Mouse (Mus musculus) right cerebral cortex, adult 2 months (tissue): ENCODE results near the gene Grb2.
"Not testable (repeated sequence)": the region's sequence is repeated elsewhere in the genome, so short reads cannot be mapped to it uniquely, and the experiment has no call there.

Source experiments
- DNase-seq, 2 experiments: peaks; one replicate each; pipeline ENCODE4 v3.0.0; 2021 to 2022; ENCODE audit warnings: low spot score in 2 of 2

Gene Grb2

DNA sequence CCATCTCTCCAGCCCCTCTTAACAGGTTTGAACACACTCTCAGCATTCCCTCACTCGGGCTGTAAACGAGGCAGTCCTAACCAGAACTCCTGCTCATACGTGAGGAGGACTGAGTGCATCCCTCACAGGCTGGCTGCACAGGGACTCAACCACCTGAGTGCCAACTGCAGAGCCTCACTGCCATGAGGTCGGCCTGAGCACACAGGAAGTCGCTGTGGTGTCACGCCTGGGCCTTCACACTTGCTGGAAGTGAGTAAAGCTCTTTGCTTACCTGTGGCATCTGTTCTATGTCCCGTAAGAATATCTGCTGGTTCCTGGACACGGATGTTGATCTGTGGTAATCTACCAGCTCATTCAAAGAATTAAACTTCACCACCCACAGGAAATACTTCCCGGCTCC is 62.0 kb downstream of the Grb2 start:
- no peak for DNase-seq

DNA sequence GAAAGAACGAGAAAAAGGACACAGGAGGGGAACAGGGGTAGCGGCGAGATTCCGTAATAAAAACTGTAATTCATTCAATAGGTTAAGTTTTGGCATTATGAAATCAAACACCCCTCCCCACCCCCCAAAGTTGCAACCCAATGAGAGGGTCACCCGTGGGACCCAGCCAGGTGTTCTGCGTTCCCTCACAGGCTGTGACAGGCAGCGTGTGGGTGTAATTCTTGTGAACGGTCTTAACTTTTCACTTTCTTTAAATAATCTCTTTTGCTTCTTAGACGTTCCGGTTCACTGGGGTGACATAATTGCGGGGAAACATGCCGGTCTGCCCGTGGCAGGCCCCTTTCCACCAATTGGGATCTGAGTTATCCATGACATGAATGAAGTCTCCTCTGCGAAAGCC is 62.9 kb downstream of the Grb2 start:
- not testable (repeated sequence) for DNase-seq

DNA sequence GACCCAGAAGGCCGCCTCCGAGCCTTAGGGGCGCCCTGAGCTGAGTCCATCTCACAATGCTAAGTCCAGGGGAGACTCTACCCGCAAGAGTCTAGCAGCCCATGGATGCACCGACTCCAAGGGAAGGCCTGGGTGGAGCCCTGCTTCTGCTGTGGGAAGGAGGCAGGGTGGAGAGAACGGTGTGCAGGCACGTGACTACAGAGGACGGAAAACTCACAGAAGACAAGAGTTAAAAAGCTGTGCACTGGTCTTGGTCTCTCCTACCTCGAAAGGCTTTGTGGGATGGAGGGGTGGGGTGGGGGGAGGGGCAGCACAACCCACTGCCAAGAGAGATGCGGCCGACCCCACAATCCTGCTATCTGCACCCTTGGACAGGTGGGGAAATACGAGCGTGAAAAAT is 64.1 kb downstream of the Grb2 start:
- DNase-seq = no peak

DNA sequence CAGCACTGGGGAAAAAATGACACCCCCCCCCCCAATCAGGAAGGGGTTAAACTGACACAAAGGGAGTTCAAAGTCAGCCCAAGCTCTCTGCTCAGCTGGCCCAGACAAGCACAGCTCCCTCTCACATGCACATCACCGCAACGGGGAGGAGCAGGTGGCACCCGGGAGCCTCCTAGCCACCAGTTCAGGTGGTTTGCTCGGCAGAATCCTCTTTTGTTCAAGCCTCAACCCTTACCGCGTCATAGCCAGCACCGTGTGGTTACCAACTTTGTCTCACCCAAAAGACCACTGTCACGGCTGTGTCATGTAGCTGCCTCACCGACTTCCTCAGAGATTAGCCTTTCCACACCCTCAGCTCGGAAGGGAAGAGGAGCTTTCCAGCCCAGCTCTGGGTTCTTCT is 65.1 kb downstream of the Grb2 start:
- no peak for DNase-seq

DNA sequence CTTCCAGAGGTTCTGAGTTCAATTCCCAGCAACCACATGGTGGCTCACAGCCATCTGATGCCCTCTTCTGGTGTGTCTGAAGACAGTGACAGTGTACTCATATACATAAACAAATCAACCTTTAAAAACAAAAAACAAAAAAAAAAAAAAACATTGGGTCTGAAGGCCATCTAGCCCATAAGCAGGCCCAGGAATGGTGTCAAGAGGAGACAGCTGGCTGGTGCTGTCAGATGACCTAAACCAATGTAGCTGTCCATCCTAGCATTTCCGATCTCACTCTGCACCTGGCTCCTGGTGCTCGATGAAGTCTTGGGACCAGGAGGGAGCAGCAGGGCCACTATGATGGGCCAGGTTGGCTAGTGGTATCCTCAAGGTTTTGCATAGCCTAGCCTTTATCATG is 65.7 kb downstream of the Grb2 start:
- DNase-seq = no peak

DNA sequence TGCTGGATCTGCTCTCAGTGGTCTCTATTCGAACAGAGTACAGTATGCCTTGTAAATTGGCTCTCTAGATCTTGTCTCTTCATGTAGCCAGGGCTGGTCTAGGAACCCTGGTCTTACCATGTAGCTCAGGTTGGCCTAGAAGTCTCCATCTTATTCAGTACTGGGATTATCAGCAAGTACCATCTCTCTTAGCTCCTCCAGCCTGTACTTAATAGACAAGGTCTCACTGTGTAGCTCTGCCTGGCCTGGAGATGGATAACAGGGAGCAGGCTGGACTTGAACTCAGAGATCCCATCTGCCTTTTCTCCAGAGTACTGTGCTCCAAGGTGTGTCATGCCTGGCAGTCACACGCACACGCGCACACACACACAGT is 66.7 kb downstream of the Grb2 start:
- DNase-seq = no peak

DNA sequence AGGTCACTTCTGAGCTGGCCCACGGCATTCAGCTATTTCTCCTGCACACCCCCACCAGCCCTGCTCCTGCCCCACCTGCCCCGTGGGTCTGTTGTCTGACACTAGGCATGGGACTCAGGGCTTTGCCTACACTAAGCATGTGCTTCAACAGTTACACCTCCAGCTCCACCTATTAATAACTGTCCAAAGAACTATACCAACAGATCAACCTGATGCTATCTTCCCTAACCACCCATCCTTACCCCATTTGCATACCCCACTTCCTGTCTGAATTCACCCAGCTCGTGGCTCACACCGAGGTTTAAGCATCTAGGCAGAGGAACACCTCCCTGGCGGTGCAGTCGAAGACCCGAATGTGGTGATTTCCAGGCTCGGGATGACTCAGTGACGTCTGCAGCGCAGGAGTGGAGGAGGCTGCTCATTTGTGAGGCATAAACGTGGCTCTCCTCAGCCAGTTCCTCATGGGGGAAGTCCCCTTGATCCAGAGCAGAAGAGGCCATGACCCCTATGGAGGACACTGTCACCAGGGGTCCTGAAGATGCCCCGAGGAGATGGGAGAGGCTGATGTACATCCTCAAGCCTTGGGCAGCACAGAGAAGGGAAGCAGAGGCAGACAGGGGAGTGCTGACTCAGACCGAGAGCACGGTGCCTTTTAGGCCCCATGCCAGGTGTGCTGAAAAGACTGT is 67.3 kb downstream of the Grb2 start:
- DNase-seq = peak; percentile 33 to 55

DNA sequence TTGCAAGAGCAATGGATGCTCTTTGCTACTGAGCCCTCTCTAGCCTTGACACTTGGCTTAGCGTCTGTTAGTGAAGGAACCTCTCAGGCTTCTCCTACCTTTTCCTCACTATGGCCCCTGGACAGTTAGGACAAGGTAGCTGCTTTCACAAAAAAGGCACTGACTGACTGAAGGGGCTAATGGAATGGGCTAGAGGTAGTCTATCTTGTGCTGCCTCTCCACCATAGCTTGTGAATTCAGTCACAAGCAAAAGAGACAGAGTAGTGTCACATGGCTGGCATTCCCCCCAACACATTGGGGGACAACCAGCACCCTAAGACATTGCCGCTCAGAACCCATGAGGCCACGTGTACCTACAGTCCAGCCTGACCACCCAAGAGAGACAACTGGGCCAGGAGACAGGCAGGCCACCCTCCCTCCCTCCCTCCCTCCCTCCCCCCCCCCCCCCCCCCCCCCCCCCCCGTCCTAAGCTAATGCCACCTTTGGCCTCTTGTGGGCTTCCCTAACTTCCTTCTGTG is 68.0 kb downstream of the Grb2 start:
- DNase-seq = no peak

DNA sequence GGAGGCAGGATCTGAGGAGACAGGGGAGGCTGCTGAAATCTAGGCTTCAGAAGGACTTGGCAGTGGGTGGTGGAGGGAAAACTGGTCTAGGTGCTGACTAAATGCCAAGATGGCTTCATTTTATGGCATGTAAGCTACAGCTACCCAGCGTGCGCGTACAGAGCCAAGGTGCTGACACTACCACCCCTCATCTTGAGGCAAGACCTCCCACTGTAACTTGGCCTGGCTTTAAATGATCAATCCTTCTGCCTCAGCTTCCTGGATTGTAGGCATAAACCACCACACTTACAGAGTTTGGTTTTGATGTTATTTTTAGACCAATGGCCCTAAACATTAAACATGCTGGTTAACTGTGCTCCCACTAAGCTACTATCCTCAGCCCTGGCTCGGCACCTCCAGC is 68.9 kb downstream of the Grb2 start:
- no peak for DNase-seq

DNA sequence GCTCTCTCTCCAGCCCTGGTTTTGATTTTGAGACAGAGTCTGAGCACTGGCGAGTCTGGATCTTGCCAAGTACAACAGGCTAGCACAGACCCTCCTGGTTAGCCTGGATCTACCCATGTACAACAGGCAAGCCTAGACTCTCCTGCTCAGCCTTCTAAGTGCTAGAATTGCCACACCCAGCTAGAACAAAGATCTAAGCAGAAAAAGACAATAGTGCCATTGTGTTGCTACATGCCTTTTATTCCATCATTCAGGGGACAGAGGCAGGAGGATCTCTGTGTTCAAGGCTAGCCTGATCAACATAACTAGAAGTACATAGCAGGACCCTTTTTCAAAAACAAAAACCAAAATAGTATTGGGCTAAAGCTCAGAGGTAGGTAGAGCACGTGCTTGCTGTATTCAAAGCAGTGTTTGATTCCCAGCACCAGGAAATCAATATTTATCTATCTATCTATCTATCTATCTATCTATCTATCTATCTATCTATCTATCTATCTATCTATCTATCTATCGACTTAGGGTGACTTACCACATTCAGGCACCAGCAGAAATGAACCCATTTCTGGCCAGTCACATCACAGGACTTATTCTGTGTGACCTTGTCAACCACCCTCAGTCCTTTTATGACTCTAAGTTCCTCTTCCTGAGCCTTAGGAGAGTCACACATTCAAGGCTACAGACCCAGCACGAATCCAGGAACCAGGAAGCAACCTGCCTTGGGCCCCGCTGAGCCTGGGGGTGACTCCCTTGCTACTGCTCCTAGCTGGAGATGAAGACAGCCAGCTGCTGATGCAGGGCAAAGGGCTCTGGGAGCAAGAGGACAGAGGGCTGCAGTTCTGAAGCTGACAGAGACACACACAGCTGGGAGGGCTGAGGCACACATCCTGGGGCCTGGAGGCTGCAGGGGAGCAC is 69.6 kb downstream of the Grb2 start:
- DNase-seq = no peak

DNA sequence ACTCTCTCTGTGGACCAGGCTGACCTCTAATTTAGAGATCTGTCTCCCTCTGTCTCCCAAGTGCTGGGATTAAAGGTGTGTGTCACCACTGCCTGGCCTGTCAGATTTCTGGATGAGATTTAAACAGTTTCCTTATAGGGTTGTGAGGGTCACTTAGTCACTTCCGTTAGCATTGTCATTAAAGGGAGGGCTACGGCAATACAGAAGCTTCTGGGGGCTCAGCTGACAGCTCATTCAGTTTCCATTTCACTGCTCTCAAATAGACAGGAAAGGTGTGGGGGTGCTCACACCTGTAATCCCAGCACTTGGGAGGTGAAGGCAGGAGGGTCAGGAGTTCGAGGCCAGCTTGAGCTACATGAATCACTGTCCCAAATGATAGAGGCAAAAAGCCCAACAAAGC is 71.4 kb downstream of the Grb2 start:
- DNase-seq = no peak

DNA sequence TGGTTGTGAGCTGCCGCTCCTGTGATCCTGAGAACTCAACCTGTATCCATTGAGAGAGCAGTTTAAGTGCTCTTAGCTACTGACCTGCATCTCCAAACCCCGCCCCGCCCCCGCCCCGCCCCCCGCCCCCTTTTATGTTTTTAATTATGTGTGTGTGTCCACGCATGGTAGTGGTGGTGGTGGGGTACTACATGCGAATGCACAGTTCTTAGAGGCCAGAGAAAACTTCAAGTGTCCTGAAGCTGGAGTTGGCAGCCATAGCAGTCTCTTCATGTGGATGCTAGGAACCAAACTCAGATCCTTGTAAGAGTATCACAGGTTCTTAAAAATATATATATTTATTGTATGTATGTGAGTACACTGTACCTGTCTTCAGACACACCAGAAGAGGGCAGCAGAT is 72.9 kb downstream of the Grb2 start:
- DNase-seq = no peak

DNA sequence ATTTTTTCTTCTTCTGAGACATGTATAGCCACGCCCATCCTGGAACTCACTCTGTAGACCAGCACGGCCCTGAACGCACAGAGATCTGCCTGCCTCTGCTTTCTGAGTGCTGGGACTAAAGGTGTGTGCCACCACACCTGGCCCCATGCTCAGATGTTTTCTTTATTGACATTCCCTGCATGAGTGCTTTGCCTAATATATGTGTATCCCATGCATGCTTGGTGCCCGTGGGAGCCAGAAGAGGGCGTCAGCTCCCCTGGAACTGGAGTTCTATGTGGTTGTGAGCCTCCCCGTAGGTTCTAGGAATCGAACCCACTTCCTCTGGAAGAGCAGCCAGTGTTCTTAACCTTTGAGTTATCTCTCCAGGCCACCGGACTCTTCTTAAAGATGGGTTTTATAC is 73.4 kb downstream of the Grb2 start:
- DNase-seq = no peak

DNA sequence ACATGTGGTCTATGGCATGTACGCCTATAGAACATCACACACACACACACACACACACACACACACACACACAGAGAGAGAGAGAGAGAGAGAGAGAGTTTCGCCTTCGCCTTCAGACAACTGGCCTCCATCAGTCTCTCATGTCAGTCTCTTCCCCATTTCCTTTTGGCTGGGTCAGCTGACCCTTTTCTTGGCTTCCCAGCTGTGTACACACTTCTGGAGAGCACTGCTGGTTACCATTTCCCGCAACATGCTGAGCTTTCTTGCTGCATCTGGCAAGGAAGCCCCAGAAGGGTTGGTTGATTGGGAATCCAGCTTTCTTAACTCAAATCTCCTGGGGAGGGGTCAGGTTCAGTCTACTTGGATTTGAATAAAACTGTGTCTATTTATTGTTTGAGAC is 74.3 kb downstream of the Grb2 start:
- DNase-seq = no peak

DNA sequence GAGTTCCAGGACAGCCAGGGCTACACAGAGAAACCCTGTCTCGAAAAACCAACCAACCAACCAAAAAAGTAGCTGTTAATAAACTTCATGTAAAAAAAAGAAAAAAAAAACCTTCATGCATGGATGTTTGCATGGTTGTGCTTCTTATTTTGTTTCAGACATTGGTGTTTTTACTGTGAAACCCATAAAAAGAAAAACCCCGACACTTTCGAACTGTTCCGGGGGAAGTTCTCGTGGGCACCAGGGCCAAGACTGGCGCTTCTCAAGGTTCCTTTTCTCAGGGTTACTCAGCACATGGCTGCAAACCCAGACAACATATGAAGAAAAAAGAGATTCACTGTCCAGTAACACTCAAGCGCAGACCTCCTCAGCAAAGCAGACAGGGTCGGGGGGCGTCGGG is 75.5 kb downstream of the Grb2 start:
- no peak for DNase-seq

DNA sequence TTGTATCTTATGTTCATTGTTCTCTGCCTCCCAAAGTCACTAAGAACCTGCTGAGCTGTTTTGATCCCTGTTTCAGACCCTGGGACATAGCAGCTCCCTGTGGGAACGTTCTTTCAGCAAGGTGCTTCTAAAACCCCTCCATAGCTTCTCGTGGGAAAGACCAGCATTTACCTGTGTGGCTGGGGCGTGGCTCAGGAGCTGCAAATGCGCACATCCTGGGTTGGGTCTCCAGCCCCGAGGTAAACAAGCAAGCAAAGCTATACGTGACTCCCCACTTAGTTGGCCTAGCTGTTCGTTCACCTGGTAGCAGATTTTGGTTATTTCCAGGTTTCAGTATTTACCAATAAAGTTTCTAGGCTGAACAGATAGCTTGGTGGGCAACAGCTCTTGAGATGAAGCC is 76.2 kb downstream of the Grb2 start:
- DNase-seq = no peak

DNA sequence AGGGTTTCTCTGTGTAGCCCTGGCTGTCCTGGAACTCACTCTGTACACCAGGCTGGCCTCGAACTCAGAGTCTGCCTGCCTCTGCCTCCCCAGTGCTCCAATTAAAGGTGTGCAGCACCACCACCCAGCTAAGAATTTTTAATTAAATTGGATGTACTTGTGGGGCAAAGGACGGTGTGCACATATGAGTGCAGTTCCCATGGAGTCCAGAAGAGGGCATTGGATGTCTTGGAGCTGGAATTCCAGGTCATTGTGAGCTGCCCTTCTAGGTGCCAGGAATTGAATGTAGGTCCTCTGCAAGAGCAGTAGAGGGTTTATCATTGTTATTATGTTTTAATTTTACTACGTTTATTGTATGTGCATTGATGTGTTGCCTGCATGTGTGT is 76.9 kb downstream of the Grb2 start:
- DNase-seq = peak; percentile 39 to 43

DNA sequence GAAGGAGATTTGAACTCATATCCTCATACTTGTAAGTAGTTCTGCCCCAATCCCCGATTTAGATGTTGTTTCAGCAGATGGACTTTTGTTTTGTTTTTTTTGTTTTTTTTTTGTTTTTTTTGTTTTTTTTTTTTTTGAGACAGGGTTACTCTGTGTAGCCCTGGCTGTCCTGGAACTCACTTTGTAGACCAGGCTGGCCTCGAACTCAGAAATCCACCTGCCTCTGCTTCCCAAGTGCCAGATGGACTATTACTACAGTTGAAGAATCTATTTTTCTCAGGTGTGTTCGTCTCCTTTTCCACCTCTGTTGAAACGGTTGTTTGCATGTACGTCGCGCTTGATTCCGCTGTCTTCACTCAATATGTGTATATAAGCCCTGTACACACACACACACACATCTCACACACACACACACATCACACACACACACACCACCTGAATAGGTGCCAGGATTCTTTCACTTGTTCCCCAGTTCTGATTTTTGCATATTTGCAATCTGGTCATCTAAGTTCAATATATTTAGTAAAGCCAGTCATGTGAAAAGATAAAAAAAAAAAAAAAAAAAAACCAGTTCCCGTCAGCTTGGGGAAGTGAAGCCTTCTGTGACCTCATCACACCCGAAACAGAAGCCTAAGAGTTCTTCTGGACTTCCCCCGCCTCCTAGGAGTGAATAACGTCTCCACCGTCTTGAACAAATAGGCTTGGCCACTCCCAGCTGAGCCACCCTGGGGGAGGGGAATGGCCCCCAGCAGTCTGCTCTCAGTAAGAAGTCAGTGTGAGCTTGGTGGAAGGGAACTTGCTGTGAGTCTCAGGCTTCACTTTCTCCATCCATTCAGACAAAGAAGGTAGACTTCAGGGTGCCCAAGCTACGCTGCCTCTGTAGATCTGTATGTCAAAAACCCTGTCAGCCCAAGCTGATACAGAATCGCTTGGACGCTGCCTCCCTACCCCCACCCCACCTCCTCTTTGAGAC is 77.6 kb downstream of the Grb2 start:
- DNase-seq = peak in 1 of 2 experiments; percentile 34

DNA sequence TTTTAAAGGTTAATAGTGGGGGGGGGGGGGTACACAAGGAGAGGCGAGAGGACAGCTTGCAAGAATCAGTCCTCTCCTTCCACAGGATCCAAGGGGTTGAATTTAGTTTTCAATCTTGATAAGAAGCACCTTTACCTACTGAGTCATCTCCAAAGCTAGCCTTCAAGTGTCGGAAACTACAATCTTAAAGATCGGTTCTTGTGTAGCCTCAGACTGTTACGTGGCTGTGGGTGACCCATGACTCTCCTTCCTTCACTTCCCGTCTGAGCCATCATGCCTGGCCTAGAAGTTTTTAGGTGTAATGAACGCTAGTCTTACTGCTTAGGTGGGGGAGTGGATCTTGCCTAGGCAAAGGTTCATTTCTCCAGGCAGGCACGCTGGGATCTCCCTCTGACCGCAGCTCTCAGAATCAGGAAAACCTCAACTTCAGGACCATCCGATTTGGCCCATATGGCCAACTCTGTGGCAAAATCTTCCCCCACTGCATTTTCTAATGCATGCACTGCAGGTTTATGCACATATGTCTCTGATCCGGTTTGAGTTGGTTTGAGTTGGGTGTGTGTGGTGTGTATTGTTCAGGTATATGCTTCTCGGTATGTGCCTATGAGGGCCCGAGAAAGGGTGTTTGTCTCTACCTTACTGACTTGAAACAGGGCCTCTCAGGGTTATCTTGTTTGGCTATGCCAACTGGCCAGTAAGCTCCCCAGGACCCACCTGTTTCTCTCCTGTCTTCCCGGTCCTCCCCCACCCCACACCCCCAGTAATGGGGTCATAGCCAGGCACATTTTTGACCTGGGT is 78.5 kb downstream of the Grb2 start:
- DNase-seq = no peak

DNA sequence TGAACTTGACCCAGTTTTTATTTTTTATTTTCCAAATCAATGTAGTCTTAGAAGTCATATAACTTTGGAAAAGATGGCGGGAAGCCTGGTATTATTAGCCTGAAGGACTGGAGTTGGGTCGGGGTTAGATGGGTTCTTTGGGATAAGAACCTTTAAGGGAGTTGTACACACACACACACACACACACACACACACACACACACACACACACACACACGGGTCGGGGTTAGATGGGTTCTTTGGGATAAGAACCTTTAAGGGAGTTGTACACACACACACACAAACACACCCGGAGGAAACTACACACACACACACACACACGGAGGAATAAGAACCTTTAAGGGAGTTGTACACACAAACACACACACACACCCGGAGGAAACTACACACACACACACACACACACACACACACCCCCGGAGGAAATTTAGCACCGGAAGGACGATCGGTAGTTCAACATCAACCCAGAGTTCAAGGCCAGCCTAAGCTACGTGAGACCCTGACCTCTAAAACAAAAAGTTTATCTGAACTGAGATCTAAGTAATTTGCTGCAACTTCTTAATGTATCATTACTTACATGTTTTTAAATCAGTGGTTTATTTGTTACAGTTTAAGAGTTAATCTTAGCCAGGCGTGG is 79.8 kb downstream of the Grb2 start:
- no peak for DNase-seq
